Mouse (Mus musculus) embryo, embryonic 9.5 days (tissue): ENCODE data around the gene Rbl2.

Experiments used
- DNase-seq: peaks from one replicate; pipeline ENCODE4 v3.0.0-alpha.2; 2017; ENCODE audit errors: extremely low spot score

Gene Rbl2

GRCm38 (mm10) chr8:91069834-91070233 is at the start of gene Rbl2:
Gene Rbl2, plus strand, starts transcription at chr8:91070057.
- peak; percentile 93 for DNase-seq

- DNase-seq = no peak
Observed at GRCm38 (mm10) chr8:91034417-91034816, 35.4 kb upstream of the Rbl2 start.

- DNase-seq = no peak
Observed at GRCm38 (mm10) chr8:91036905-91037304, 33.0 kb upstream of the Rbl2 start.

- DNase-seq = no peak
Observed at GRCm38 (mm10) chr8:91038637-91039036, 31.2 kb upstream of the Rbl2 start.

GRCm38 (mm10) chr8:91046370-91046769 is 23.5 kb upstream of the Rbl2 start:
- DNase-seq = no peak

- no peak for DNase-seq
Observed at GRCm38 (mm10) chr8:91051037-91051436, 18.8 kb upstream of the Rbl2 start.

- DNase-seq = no peak
Observed at GRCm38 (mm10) chr8:91054418-91054817, 15.4 kb upstream of the Rbl2 start.

GRCm38 (mm10) chr8:91056848-91057247 is 13.0 kb upstream of the Rbl2 start:
- DNase-seq = no peak

- no peak for DNase-seq
Observed at GRCm38 (mm10) chr8:91059086-91059578, 10.7 kb upstream of the Rbl2 start.

GRCm38 (mm10) chr8:91059884-91060510 is 9.9 kb upstream of the Rbl2 start:
- no peak for DNase-seq

GRCm38 (mm10) chr8:91060555-91061471 is 9.0 kb upstream of the Rbl2 start:
- no peak for DNase-seq

GRCm38 (mm10) chr8:91065179-91065578 is 4.7 kb upstream of the Rbl2 start:
- no peak for DNase-seq

- no peak for DNase-seq
Observed at GRCm38 (mm10) chr8:91069407-91069806, 450 bp upstream of the Rbl2 start.

- DNase-seq = peak; percentile 56
Observed at GRCm38 (mm10) chr8:91070275-91070859, 510 bp downstream of the Rbl2 start.

GRCm38 (mm10) chr8:91077077-91077867 is 7.4 kb downstream of the Rbl2 start:
- no peak for DNase-seq

GRCm38 (mm10) chr8:91079678-91080077 is 9.8 kb downstream of the Rbl2 start:
- DNase-seq = no peak

- DNase-seq = no peak
Observed at GRCm38 (mm10) chr8:91081911-91082310, 12.1 kb downstream of the Rbl2 start.

- no peak for DNase-seq
Observed at GRCm38 (mm10) chr8:91082428-91082827, 12.6 kb downstream of the Rbl2 start.

GRCm38 (mm10) chr8:91088452-91088851 is 18.6 kb downstream of the Rbl2 start:
- DNase-seq = no peak

- DNase-seq = no peak
Observed at GRCm38 (mm10) chr8:91089601-91090000, 19.7 kb downstream of the Rbl2 start.

GRCm38 (mm10) chr8:91094135-91094534 is 24.3 kb downstream of the Rbl2 start:
- DNase-seq = no peak

GRCm38 (mm10) chr8:91098106-91098505 is 28.2 kb downstream of the Rbl2 start:
- no peak for DNase-seq
